Mouse (Mus musculus): ENCODE results near the gene Dennd1a.

- no peak for TF ChIP-seq CTCF (IDR thresholded peaks at IDR 0.05; ENCODE audit: insufficient read depth, low read length)
- no peak for TF ChIP-seq POLR2A (IDR thresholded peaks at IDR 0.05; ENCODE audit: borderline replicate concordance, extremely low read depth, low read depth, low read length)
Measured at GRCm38 (mm10) chr2:37766027-37766761, 521.0 kb downstream of the Dennd1a start.
